Mouse (Mus musculus) fibroblast of lung, adult 2 months (primary cell): ENCODE data around the gene Scly.

Source experiments
- DNase-seq: peaks from one replicate; pipeline ENCODE4 v3.0.0-alpha.2; 2011; ENCODE audit warnings: low read depth

Scly gene

GRCm38 (mm10) chr1:91297799-91298744 lies at the start of gene Scly:
Scly (plus strand) TSS chr1:91298338.
- DNase-seq = peak; percentile 77

GRCm38 (mm10) chr1:91248970-91249369 lies 49.2 kb upstream of the Scly start:
- no peak for DNase-seq

- DNase-seq = peak; percentile 99
Measured at GRCm38 (mm10) chr1:91249564-91250414, 48.3 kb upstream of the Scly start, which contains the start of gene Ube2f. Ube2f (plus strand) TSS chr1:91250304.

GRCm38 (mm10) chr1:91250415-91251147 lies 47.6 kb upstream of the Scly start:
- DNase-seq = no peak

GRCm38 (mm10) chr1:91251148-91251650 lies 46.9 kb upstream of the Scly start:
- DNase-seq = no peak

GRCm38 (mm10) chr1:91251927-91252326 lies 46.2 kb upstream of the Scly start:
- no peak for DNase-seq

GRCm38 (mm10) chr1:91257918-91258317 lies 40.2 kb upstream of the Scly start:
- peak; percentile 60 for DNase-seq

- no peak for DNase-seq
Measured at GRCm38 (mm10) chr1:91259794-91260193, 38.3 kb upstream of the Scly start.

GRCm38 (mm10) chr1:91262508-91262907 lies 35.6 kb upstream of the Scly start:
- no peak for DNase-seq

- no peak for DNase-seq
Measured at GRCm38 (mm10) chr1:91272260-91272659, 25.9 kb upstream of the Scly start.

- no peak for DNase-seq
Measured at GRCm38 (mm10) chr1:91276581-91276980, 21.6 kb upstream of the Scly start.

GRCm38 (mm10) chr1:91277480-91277879 lies 20.7 kb upstream of the Scly start:
- DNase-seq = no peak

- DNase-seq = no peak
Measured at GRCm38 (mm10) chr1:91278410-91279119, 19.6 kb upstream of the Scly start.

GRCm38 (mm10) chr1:91279126-91279525 lies 19.0 kb upstream of the Scly start:
- no peak for DNase-seq

- no peak for DNase-seq
Measured at GRCm38 (mm10) chr1:91282582-91282981, 15.6 kb upstream of the Scly start.

GRCm38 (mm10) chr1:91289375-91289774 lies 8.8 kb upstream of the Scly start:
- DNase-seq = no peak

- no peak for DNase-seq
Measured at GRCm38 (mm10) chr1:91292101-91292825, 5.9 kb upstream of the Scly start.

GRCm38 (mm10) chr1:91295544-91295943 lies 2.6 kb upstream of the Scly start:
- DNase-seq = no peak

GRCm38 (mm10) chr1:91299026-91299706 lies 1.0 kb downstream of the Scly start:
- no peak for DNase-seq
